Mouse (Mus musculus): ENCODE data around the gene Itgb2l.
"Not testable (repeated sequence)": the region's sequence is repeated elsewhere in the genome, so short reads cannot be mapped to it uniquely, and the experiment has no call there.

Itgb2l gene

GRCm38 (mm10) chr16:96443468-96443867, at the start of gene Itgb2l:
TSS of gene Itgb2l (minus strand) at chr16:96443619.
- no peak for DNase-seq (ENCODE audit: low read depth, low spot score)

GRCm38 (mm10) chr16:96491530-96491929, 48.1 kb upstream of the Itgb2l start:
- DNase-seq (ENCODE audit: low read depth, low spot score): no peak

DNA sequence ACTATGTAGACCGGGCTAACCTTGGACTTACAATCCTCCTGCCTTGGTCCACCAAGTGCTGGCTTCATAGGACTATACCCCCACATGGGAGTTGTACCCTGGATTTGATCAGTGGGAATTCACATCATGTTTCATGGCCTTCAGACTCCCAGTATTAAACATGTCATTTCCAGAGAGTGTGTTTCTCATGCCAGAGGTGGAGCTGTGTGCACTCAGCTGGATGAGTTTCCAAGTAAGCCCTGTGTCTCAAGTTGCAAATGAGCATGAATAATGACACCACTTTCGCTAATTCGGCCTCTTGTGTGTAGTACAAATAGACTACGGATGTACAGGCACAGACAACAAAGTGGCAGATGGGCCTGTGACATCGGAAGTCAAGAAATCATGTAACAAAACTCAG, 44.6 kb upstream of the Itgb2l start:
- DNase-seq (ENCODE audit: low read depth, low spot score): no peak

DNA sequence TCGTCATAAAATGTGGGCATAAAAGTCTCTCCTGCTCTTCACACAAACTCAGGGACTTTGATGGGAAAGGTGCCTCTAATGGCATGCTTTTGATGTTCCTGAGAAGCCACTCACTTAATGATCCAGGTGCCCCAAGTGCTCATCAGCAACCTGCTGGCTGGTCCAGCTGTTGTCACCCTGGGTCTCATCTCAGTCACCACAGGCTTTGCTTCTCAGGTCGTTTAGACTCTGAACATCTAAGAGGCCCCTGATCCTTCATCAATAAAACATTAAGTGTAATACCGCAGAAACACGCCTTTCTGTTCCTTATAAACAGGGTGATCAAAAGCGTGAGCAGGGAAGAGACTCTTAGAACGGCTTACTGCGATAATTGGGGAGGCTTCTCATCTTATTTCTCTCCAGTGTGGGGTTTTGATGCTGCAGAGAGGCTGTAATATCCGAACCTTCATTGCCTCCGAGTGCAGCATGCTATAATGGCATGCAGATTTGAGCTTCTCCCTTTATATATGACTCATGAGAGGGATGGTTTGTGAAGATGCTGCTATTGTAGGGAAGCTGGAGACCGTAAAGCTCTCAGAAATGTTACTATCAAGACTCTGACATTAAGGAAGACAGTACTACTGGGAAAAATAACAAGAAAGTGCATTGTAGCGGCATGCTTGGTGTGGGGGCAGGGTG, 43.7 kb upstream of the Itgb2l start:
- no peak for DNase-seq (ENCODE audit: low read depth, low spot score)

GRCm38 (mm10) chr16:96481791-96482190, 38.4 kb upstream of the Itgb2l start:
- DNase-seq (ENCODE audit: low read depth, low spot score): no peak

DNA sequence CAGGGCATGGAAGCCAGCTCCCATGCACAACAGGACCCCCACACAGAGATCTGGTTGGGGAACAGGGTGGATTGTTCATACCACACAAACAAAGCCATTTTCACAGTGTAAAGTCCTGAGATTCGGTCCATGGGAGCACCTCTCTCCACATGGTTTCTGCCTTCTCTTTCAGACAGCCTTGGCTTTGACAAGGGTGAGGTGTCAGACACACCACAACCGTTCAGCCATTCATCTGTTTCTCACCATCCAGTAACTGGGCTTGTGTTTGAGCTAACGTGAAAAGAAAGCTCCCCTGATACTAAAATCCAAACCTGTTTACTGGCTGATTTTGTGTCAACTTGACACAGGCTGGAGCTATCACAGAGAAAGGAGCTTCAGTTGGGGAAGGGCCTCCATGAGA, 30.8 kb upstream of the Itgb2l start:
- DNase-seq (ENCODE audit: low read depth, low spot score): no peak

GRCm38 (mm10) chr16:96472816-96473215, 29.4 kb upstream of the Itgb2l start:
- no peak for DNase-seq (ENCODE audit: low read depth, low spot score)

- DNase-seq (ENCODE audit: low read depth, low spot score): no peak
Observed at GRCm38 (mm10) chr16:96472361-96472760, 28.9 kb upstream of the Itgb2l start.

- DNase-seq (ENCODE audit: low read depth, low spot score): peak; percentile 49
Observed at GRCm38 (mm10) chr16:96469640-96470039, 26.2 kb upstream of the Itgb2l start.

DNA sequence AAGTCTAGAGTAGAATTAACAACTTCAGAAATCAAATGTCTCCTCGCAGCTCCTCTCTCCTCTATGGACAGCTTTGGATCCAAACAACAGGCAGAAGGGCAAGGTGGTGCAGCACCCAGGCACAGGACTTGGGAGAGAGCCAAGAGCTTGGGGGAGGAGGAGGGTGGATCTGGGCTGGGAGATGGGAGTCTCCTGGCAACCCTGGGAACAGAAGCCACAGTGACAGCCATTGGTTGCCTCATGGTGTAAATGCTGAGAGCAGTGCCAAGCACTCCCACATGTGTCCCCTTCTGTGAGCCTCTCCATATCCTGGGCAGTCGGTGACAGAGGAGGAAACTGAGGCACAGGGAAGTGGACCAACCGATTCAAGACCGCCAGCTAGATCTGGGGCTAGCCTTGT, 25.3 kb upstream of the Itgb2l start:
- no peak for DNase-seq (ENCODE audit: low read depth, low spot score)

DNA sequence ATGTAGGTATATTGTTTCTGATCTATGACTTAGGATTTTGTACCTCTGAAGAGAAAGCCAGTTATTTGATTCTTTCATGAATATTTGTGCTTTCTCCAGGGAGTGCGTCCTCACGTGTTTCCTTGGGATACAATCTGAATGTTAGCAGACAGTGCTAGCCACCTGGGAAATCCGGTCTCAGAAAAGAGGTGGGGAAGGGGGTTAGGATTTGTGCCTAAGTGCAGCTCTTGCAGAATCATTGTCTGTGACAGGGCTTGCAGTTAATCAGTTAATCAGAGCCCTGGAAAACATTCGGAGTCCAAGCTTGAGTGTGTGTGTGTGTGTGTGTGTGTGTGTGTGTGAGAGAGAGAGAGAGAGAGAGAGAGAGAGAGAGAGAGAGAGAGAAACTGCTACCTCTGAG, 24.6 kb upstream of the Itgb2l start:
- no peak for DNase-seq (ENCODE audit: low read depth, low spot score)

DNA sequence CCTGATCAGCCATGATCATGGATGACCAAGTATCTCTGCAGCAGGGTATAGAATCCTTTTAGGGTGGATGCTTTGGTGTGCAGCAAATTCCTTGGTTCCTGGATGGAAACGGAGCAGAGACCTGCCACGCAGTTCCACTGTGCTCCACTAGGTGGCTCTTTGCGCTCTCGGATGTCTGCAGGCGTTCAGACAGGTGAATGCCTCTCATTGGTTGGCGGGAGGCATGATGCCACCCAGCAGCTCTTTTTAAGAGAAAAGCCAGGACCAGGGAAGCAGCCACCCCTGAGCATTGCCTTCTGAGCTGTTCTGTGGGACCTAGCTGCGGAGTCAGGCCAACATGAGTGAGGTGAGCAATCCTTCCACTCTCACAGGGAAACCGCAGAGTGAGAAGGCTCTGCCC, 24.0 kb upstream of the Itgb2l start, which contains the start of gene Pcp4:
Gene Pcp4 (plus strand): TSS at position 162 of the 400 bp plus-strand sequence.
- DNase-seq (ENCODE audit: low read depth, low spot score): peak; percentile 61

GRCm38 (mm10) chr16:96460788-96461187, 17.4 kb upstream of the Itgb2l start:
- no peak for DNase-seq (ENCODE audit: low read depth, low spot score)

- no peak for DNase-seq (ENCODE audit: low read depth, low spot score)
Observed at GRCm38 (mm10) chr16:96459356-96459755, 15.9 kb upstream of the Itgb2l start.

DNA sequence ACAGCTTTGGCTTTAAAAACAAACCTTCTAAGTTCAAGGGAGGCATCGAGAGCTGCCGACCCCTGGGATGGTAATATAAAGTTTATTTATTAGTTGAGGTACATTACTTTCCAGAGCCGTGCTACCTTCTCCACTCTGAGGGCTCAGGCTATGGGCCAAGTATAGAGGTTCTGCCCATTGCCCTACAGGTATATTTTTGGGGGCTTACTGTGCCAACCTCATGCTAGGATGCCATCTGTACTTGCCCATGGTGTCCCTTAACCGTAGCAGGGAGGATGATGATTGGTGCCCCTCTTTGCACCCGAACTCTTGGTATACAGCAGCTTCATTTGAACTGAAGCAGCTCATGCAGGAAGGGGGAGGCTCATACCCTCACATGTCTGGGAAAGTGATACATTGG, 14.2 kb upstream of the Itgb2l start:
- DNase-seq (ENCODE audit: low read depth, low spot score): no peak

DNA sequence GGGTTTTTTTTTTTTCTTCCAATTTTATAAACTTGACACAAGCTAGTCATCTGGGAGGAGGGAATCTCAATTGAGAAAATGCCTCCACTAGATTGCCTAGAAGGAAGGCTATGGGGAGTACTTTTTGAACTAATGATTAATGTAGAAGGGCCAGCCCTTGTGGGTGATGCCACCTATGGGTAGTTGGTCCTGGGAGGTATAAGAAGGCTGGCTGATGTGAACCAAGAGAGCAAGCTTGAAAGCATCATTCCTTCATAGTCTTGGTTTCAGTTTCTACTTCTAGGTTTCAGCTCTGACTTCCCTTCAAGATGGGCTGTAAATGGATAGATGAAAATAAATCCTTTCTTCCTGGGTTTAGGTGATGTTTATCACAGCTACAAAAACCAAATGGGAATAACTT, 10.7 kb upstream of the Itgb2l start:
- no peak for DNase-seq (ENCODE audit: low read depth, low spot score)

- not testable (repeated sequence) for DNase-seq (ENCODE audit: low read depth, low spot score)
Observed at GRCm38 (mm10) chr16:96450871-96451270, 7.5 kb upstream of the Itgb2l start.

- no peak for DNase-seq (ENCODE audit: low read depth, low spot score)
Observed at GRCm38 (mm10) chr16:96441826-96442225, 1.6 kb downstream of the Itgb2l start.

- DNase-seq (ENCODE audit: low read depth, low spot score): no peak
Observed at GRCm38 (mm10) chr16:96440871-96441270, 2.5 kb downstream of the Itgb2l start.

- DNase-seq (ENCODE audit: low read depth, low spot score): no peak
Observed at GRCm38 (mm10) chr16:96439682-96440081, 3.7 kb downstream of the Itgb2l start.

DNA sequence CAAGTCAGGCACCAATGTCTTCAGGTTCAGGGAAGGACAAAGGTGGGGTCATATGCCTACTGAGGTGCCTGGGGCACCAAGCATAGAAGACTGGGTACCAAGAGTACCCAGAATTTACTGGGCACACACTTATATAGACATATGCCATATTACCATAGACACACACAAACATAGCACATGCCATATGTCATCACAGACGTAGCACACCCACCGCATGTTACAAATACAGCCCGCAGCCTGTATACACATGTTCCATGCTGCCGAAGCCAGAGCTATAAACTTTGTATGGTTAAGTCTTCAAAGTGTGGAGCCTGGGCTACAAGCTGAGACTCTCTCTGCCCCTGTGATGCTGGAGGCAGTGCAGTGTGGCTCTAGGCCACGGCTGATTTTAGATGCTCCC, 4.5 kb downstream of the Itgb2l start:
- no peak for DNase-seq (ENCODE audit: low read depth, low spot score)

DNA sequence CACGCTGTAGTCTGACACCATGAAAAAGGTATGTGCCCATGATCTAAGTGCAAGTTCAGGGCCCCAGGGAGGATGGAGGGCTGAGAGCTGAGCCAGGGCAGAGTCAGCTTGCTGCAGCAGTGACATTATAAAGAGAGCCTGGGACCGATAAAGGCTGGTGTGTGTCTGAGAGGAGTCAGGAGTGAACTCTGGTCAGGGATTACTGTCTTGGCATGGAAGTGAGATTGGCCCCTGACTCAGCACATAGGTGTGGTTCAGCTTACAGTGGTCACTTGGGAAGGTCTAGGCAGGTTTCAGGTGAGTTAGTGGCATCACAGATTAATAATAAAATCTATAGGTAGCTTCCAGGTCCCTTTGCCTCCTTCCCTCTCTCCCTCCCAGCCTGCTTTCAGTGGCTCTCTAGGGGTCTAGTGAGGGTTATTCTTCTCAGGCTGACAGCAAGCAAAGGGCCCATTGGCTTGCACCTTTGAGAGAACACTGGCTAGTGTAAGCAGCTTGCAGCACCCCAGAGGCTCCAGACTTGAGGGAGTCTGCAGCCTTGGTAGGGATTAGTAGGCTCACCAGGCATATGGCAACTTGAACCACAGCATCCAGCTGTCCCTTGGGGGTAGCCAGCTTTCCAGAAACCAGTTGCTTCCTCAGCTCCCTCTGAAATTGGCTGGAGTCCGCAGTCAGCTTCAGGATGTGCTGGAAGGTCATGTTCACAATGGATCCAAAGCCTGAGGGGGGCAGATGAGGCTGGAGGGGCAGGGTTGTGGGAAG, 9.2 kb downstream of the Itgb2l start:
- DNase-seq (ENCODE audit: low read depth, low spot score): no peak

DNA sequence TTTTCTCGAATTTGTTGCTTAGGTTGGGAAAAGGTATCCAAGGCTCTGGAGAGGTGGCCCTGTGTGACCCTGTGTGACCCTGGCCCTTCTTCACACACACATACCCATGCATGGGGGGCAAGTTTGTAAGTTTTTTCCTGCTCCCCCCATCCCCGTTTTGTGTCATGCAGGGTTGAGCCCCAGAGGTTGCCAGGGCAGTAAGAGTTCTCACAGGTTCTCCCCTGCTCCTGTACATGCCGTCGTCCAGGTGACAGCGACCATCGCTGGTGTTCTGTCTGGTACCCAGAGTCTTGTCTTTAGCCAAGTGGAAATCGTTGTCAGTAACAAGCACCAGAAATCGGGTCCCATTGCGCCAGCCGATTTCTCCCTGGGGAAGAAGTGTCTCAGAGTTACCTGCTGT, 10.2 kb downstream of the Itgb2l start:
- DNase-seq (ENCODE audit: low read depth, low spot score): no peak
